Mouse (Mus musculus) spleen, adult 2 months (tissue): ENCODE data around the gene Sgpl1. TPM values are rescaled to one million over a fixed set of nuclear protein-coding genes. Genes with fewer than 3 reads are reported as not detected.

Experiments used
- DNase-seq, 2 experiments: peaks; one replicate each; pipeline versions ENCODE4 v3.0.0 to v3.0.0-alpha.2; 2012 to 2021; ENCODE audit warnings: low spot score in 2 of 2, low read depth in 1 of 2
- H3K27ac ChIP-seq: fragments of 200-500 bp; 2 replicates; pipeline ENCODE4 v1.5.1; 2012; ENCODE audit warnings: low read length, inconsistent platforms; ENCODE audit not compliant: insufficient read depth
- H3K27me3 ChIP-seq: fragments of 200-500 bp; 2 replicates; pipeline ENCODE4 v1.6.1; 2012; ENCODE audit warnings: mild to moderate bottlenecking, moderate library complexity, low read length, inconsistent platforms; ENCODE audit not compliant: control insufficient read depth, insufficient read depth
- H3K36me3 ChIP-seq: fragments of 200-500 bp; 2 replicates; pipeline ENCODE4 v1.6.1; 2012; ENCODE audit warnings: mild to moderate bottlenecking, low read length, inconsistent platforms; ENCODE audit not compliant: control insufficient read depth, insufficient read depth
- H3K4me1 ChIP-seq: fragments of 200-500 bp; 2 replicates; pipeline ENCODE4 v1.6.1; 2011; ENCODE audit warnings: inconsistent platforms; ENCODE audit not compliant: control insufficient read depth, insufficient read depth, insufficient read length
- H3K4me3 ChIP-seq: fragments of 200-500 bp; 2 replicates; pipeline ENCODE4 v1.5.1; 2011; ENCODE audit warnings: mild to moderate bottlenecking, inconsistent platforms; ENCODE audit not compliant: insufficient read depth, insufficient read length; ENCODE audit errors: extremely low read depth
- CTCF ChIP-seq: fragments of 200-500 bp; IDR thresholded peaks from 2 replicates; pipeline ENCODE4 v1.5.1; 2011; ENCODE audit warnings: mild to moderate bottlenecking, inconsistent platforms; ENCODE audit not compliant: insufficient read depth, insufficient read length, insufficient replicate concordance; ENCODE audit errors: extremely low read depth
- POLR2A ChIP-seq: fragments of 200-500 bp; IDR thresholded peaks from 2 replicates; pipeline ENCODE4 v1.6.1; 2011; ENCODE audit warnings: low read depth, low read length, inconsistent platforms
- WGBS: fragments of 180-500 bp; shearing (Covaris S2); methylation state at CpG from one replicate; pipeline ENCODE4 v1.1.7; 2018; 5-methylcytosine and 5-hydroxymethylcytosine counted together
- polyA plus RNA-seq: library from polyadenylated mRNA; depleted of rRNA; stranded (reverse); fragments of >200 nt; gene quantifications from 2 replicates; pipeline ENCODE4 v1.2.3, GENCODE M21; 2012

Sgpl1 gene
- polyA plus RNA-seq, 1 experiment, result 26.6 TPM

- H3K36me3 ChIP-seq, result no peaks in the 10 kb centered on the region
- no peaks in the 10 kb centered on the region for H3K27me3 ChIP-seq
- 92% methylated on average over 3 of the region's 3 CpGs for WGBS
- DNase-seq, result no peak
- H3K4me1 ChIP-seq, result no peaks in the 10 kb centered on the region
- no peak for TF ChIP-seq POLR2A
- TF ChIP-seq CTCF, result no peak
- no peak overlapping the region for H3K4me3 ChIP-seq
- no peak overlapping the region for H3K27ac ChIP-seq
Observed at GRCm38 (mm10) chr10:61158594-61158993, 11.1 kb upstream of the Sgpl1 start.

- TF ChIP-seq POLR2A, result no peak
- TF ChIP-seq CTCF, result no peak
- no peak for DNase-seq
- H3K27ac ChIP-seq, result no peak overlapping the region
- H3K36me3 ChIP-seq, result no peaks in the 10 kb centered on the region
- 72% methylated on average over 2 of the region's 2 CpGs for WGBS
- H3K4me1 ChIP-seq, result no peaks in the 10 kb centered on the region
- H3K27me3 ChIP-seq, result no peaks in the 10 kb centered on the region
- no peak overlapping the region for H3K4me3 ChIP-seq
Observed at GRCm38 (mm10) chr10:61156453-61156852, 8.9 kb upstream of the Sgpl1 start.

DNA sequence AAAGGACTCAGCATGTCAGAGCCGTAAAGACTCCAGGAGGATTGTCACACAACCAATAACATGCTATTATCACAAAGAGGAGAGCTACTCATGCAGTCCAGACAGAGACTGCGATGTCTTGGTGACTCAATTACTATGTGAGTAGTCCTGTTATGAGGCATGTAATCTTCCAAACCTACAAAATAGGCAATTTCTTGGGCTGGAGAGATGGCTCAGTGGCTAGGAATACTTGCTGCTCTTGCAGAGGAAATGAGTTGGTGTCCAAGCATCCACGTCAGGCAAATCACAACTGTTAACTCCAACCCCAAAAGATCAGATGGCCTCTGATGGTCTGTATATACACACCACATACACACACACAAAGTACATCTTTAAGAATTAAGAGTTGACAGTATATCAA, 8.1 kb upstream of the Sgpl1 start:
- TF ChIP-seq CTCF (no peak), POLR2A (no peak)
- WGBS, result 88% methylated on average over 3 of the region's 3 CpGs
- H3K36me3 ChIP-seq, result no peaks in the 10 kb centered on the region

DNA sequence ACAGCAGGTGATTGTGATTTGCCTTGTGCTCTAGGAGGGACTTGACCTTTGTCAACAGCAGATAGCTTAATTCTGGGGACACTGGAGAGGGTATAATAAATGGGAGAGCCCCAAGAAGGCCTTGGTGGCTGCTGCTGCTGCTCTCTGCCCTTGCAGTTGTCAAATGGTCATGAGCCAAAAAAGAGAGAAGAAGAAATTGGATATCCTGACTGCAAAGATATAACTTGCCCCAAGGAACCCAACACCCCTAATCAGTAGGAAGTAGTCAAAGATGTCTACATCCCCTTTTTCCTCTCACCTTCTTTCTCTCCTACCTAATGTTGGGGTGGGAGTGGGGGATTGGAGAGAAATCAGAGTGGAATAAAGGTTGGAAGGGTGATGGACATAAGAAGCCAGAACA, 4.6 kb upstream of the Sgpl1 start:
- H3K36me3 ChIP-seq, result no peaks in the 10 kb centered on the region
- no peak for DNase-seq
- TF ChIP-seq CTCF (no peak), POLR2A (no peak)
- no peak overlapping the region for H3K4me3 ChIP-seq
- no peaks in the 10 kb centered on the region for H3K27me3 ChIP-seq
- no peaks in the 10 kb centered on the region for H3K4me1 ChIP-seq
- no peak overlapping the region for H3K27ac ChIP-seq

More for the DNA sequence above, 8.1 kb upstream of the Sgpl1 start:
- no peaks in the 10 kb centered on the region for H3K27me3 ChIP-seq
- no peak for DNase-seq
- no peaks in the 10 kb centered on the region for H3K4me1 ChIP-seq
- no peak overlapping the region for H3K4me3 ChIP-seq
- no peak overlapping the region for H3K27ac ChIP-seq

GRCm38 (mm10) chr10:61150616-61151015, 3.1 kb upstream of the Sgpl1 start:
- Histone ChIP-seq H3K27me3 (no peaks in the 10 kb centered on the region), H3K4me3 (no peak overlapping the region), H3K4me1 (peaks cover under 1% of the 10 kb centered on the region; the same call in 1 of the 2 replicates), H3K27ac (no peak overlapping the region), H3K36me3 (no peaks in the 10 kb centered on the region)
- no peak for TF ChIP-seq CTCF
- no peak for TF ChIP-seq POLR2A
- WGBS, result 81% methylated on average over 6 of the region's 6 CpGs
- DNase-seq, result no peak

- no peak for TF ChIP-seq POLR2A
- no peak for TF ChIP-seq CTCF
- Histone ChIP-seq H3K27me3 (no peaks in the 10 kb centered on the region), H3K4me3 (no peak overlapping the region), H3K4me1 (peaks cover 3% of the 10 kb centered on the region), H3K36me3 (no peaks in the 10 kb centered on the region), H3K27ac (no peak overlapping the region)
- DNase-seq, result no peak
- 88% methylated on average over 3 of the region's 3 CpGs for WGBS
Observed at GRCm38 (mm10) chr10:61149476-61149875, 2.0 kb upstream of the Sgpl1 start.

GRCm38 (mm10) chr10:61146807-61147156, 721 bp downstream of the Sgpl1 start:
- Histone ChIP-seq H3K27me3 (no peaks in the 10 kb centered on the region), H3K36me3 (peaks cover 1% of the 10 kb centered on the region; the same call in 1 of the 2 replicates), H3K4me3 (peak overlapping the region; percentile 97), H3K27ac (peak overlapping the region; percentile 91), H3K4me1 (peaks cover 3% of the 10 kb centered on the region)
- DNase-seq, result peak in 1 of 2 experiments; percentile 31
- WGBS, result 3% methylated on average over 14 of the region's 14 CpGs
- TF ChIP-seq POLR2A, result no peak
- TF ChIP-seq CTCF, result no peak
